Mouse (Mus musculus): ENCODE data around the gene Uba2. TPM values are rescaled to one million over a fixed set of nuclear protein-coding genes. Genes with fewer than 3 reads are reported as not detected.
A peak's percentile ranks its signal among the peaks of the same experiment; 100 is the strongest.
"Not testable (repeated sequence)": the region's sequence is repeated elsewhere in the genome, so short reads cannot be mapped to it uniquely, and the experiment has no call there.

Gene Uba2
- polyA plus RNA-seq, 1 experiment from 2014 or later = 128 TPM

DNA sequence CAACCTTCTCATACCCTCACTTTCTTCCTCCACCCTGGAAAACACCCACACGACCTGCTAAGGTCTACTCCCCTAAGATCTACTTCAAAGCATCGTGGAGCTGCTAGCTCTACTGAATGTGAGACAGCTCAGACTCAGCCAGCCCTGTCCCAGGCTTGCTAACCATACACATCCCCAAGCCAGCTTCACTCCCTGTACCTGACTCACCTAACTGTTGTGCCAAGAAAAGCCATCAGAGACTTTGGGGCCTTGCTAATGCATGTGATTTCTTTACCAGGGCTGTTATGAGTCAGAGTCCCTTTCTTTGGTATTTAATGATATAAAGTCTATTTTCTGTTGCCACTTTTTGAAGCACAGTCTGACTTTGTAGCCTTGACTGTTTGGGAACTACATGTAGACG lies 38.3 kb downstream of the Uba2 start:
- Histone ChIP-seq H3K36me3 (ENCODE audit: control insufficient read depth, insufficient read depth, low read length) (peaks cover 4% of the 10 kb centered on the region; the same call in 1 of the 2 replicates), H3K4me1 (ENCODE audit: control insufficient read depth, insufficient read depth, low read length) (peaks cover 9% of the 10 kb centered on the region), H3K4me2 (peak overlapping the region; percentile 73), H3K9me3 (replicated peaks; ENCODE audit: control insufficient read depth, low read length) (peaks cover 5% of the 10 kb centered on the region; the same call in 1 of the 2 replicates), H3K27ac (ENCODE audit: low read depth, low read length) (no peak overlapping the region), H3K27me3 (ENCODE audit: control insufficient read depth, insufficient read depth, low read length) (no peaks in the 10 kb centered on the region), H3K9ac (ENCODE audit: low read depth, low read length) (no peak overlapping the region), H3K4me3 (ENCODE audit: low read depth, low read length) (no peak overlapping the region)
- no peak for ATAC-seq (replicated peaks; ENCODE audit: insufficient number of reproducible peaks, low FRiP score, low TSS enrichment)
- 61% methylated on average over 3 of the region's 3 CpGs for WGBS (ENCODE audit: insufficient replicate concordance)

DNA sequence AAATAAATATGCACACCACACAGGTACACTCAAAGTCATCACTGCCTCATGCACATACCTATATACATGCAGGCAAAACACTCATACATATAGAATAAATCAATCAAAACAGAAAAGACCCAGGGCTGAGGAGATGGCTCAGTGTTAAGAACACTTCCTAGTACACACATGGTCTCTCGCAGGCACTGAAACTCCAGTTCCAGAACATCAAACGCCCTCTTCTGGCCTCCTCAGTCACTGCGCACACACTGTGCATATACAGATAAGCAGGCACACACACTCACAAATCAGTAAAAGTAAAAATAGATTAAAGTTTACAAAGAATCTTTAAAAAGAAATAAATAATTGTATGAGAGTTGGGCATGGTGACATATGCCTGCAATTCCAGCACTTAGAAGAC lies 43.1 kb downstream of the Uba2 start:
- 82% methylated on average over 3 of the region's 3 CpGs for WGBS (ENCODE audit: insufficient replicate concordance)
- H3K4me2 ChIP-seq = no peak overlapping the region
- H3K27ac ChIP-seq (ENCODE audit: low read depth, low read length) = peak overlapping the region; percentile 41; the same call in 1 of the 2 replicates
- H3K9me3 ChIP-seq (replicated peaks; ENCODE audit: control insufficient read depth, low read length) = peaks cover 5% of the 10 kb centered on the region; the same call in 1 of the 2 replicates
- no peak overlapping the region for H3K9ac ChIP-seq (ENCODE audit: low read depth, low read length)
- H3K27me3 ChIP-seq (ENCODE audit: control insufficient read depth, insufficient read depth, low read length) = no peaks in the 10 kb centered on the region
- peaks cover 11% of the 10 kb centered on the region for H3K36me3 ChIP-seq (ENCODE audit: control insufficient read depth, insufficient read depth, low read length)
- no peaks in the 10 kb centered on the region for H3K4me1 ChIP-seq (ENCODE audit: control insufficient read depth, insufficient read depth, low read length)
- H3K4me3 ChIP-seq (ENCODE audit: low read depth, low read length) = no peak overlapping the region
- ATAC-seq (replicated peaks; ENCODE audit: insufficient number of reproducible peaks, low FRiP score, low TSS enrichment) = no peak

DNA sequence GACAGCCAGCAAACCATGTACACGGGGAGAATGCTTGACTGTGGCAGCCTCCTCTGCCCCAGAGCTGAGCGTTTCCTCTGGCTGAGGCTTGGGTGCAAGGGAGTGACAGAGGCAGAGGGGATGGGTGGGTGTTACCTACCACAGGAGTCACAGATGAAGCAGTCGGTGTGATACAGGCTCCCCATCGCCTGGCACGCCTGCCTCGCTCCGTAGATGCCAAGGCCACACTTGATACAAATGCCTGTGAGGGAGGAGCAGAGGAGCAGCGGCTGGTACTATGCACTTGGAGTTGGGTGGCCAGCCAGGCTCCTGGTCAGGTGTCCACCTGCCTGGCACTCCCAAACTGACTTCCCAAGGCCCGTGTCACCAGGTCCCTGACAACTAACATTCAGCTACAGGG lies 44.1 kb downstream of the Uba2 start:
- H3K4me2 ChIP-seq = no peak overlapping the region
- ATAC-seq (replicated peaks; ENCODE audit: insufficient number of reproducible peaks, low FRiP score, low TSS enrichment) = no peak
- H3K27ac ChIP-seq (ENCODE audit: low read depth, low read length) = 0 out of 2 replicates have a peak overlapping the region, but pooled peaks have one; percentile 41
- H3K9me3 ChIP-seq (replicated peaks; ENCODE audit: control insufficient read depth, low read length) = peaks cover 5% of the 10 kb centered on the region; the same call in 1 of the 2 replicates
- no peak overlapping the region for H3K4me3 ChIP-seq (ENCODE audit: low read depth, low read length)
- H3K36me3 ChIP-seq (ENCODE audit: control insufficient read depth, insufficient read depth, low read length) = peaks cover 11% of the 10 kb centered on the region
- H3K4me1 ChIP-seq (ENCODE audit: control insufficient read depth, insufficient read depth, low read length) = no peaks in the 10 kb centered on the region
- WGBS (ENCODE audit: insufficient replicate concordance) = 91% methylated on average over 9 of the region's 9 CpGs
- no peaks in the 10 kb centered on the region for H3K27me3 ChIP-seq (ENCODE audit: control insufficient read depth, insufficient read depth, low read length)
- H3K9ac ChIP-seq (ENCODE audit: low read depth, low read length) = no peak overlapping the region

DNA sequence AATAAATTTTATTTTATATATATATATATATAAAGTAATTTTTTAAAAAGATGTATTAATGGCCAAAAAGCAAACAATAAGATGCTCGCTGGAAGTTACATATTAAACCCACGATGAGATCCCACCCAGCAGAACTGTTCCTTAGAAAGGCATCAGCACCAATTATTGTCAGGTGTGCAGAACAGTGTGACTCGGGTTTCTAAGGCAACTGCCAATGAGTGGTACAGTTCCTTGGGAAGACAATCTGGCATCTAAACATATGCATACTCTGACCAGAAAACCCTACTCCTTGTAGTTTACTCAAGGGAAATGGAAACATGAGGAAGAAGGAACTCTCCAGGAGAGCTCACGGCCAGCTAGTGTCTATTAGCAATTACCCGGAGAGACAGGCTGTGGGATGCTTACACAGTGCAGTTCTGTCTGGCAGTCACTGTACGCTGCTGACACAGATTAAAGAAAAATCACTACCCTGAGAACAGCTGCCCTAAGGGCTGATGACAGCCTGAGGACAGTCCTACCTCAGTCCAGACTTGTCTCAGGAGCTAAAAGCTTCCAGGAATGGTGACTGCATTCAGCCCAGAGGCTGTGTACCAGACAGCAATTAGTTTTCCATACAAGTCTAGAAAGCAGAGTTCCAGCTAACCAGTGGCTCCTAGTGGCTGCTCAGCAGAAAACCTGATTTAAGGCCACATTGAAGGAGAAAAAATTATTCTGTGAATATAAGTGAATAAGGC lies 46.2 kb downstream of the Uba2 start:
- Histone ChIP-seq H3K4me1 (ENCODE audit: control insufficient read depth, insufficient read depth, low read length) (no peaks in the 10 kb centered on the region), H3K36me3 (ENCODE audit: control insufficient read depth, insufficient read depth, low read length) (peaks cover 11% of the 10 kb centered on the region), H3K9me3 (replicated peaks; ENCODE audit: control insufficient read depth, low read length) (peaks cover 5% of the 10 kb centered on the region; the same call in 1 of the 2 replicates), H3K4me3 (ENCODE audit: low read depth, low read length) (no peak overlapping the region), H3K27me3 (ENCODE audit: control insufficient read depth, insufficient read depth, low read length) (no peaks in the 10 kb centered on the region), H3K4me2 (no peak overlapping the region), H3K9ac (ENCODE audit: low read depth, low read length) (no peak overlapping the region), H3K27ac (ENCODE audit: low read depth, low read length) (no peak overlapping the region)
- WGBS (ENCODE audit: insufficient replicate concordance) = 80% methylated on average over 6 of the region's 6 CpGs
- no peak for ATAC-seq (replicated peaks; ENCODE audit: insufficient number of reproducible peaks, low FRiP score, low TSS enrichment)

DNA sequence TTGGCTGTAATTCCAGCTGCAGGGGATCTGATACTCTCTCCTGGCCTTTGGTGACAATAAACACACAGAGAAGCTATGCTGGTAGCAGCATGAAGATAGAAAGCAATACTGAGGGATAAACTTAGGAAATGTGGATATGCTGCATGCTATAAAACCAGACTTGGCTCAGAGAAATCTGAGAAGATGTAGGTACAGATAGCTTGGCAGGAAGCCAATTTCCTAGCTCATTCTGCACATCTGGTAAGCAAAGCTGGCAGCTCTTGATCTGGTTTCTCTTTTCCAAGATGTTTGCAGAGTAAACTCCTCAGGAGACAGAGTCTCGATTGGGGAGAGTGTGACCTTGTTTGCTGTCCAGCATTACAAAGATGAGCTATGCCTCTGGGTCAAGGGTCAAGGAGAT lies 48.8 kb downstream of the Uba2 start:
- H3K36me3 ChIP-seq (ENCODE audit: control insufficient read depth, insufficient read depth, low read length) = peaks cover 18% of the 10 kb centered on the region
- ATAC-seq (replicated peaks; ENCODE audit: insufficient number of reproducible peaks, low FRiP score, low TSS enrichment) = not testable (repeated sequence)
- 52% methylated on average over 1 of the region's 1 CpGs for WGBS (ENCODE audit: insufficient replicate concordance)

DNA sequence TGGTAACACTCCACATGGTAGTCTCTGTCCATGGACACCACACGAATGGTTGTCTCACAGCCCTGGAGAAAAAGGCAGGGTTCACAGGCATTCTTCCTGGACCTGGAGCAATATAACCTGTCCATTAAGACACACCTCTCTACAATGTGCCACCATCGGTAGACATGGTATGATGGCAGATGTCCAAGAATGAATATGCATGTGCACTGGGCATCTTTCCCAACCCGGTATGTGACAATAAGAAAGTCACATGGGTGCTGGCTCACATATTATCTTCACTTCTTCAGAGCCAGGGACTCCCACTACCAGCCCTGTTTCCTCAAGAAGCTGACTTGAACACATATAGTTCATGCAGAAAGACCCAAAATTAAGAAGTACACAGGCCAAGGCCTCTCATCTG lies 52.8 kb downstream of the Uba2 start:
- Histone ChIP-seq H3K4me1 (ENCODE audit: control insufficient read depth, insufficient read depth, low read length) (no peaks in the 10 kb centered on the region), H3K4me3 (ENCODE audit: low read depth, low read length) (no peak overlapping the region), H3K4me2 (no peak overlapping the region), H3K27me3 (ENCODE audit: control insufficient read depth, insufficient read depth, low read length) (no peaks in the 10 kb centered on the region), H3K27ac (ENCODE audit: low read depth, low read length) (no peak overlapping the region), H3K9me3 (replicated peaks; ENCODE audit: control insufficient read depth, low read length) (no peaks in the 10 kb centered on the region), H3K36me3 (ENCODE audit: control insufficient read depth, insufficient read depth, low read length) (peaks cover 27% of the 10 kb centered on the region), H3K9ac (ENCODE audit: low read depth, low read length) (no peak overlapping the region)
- ATAC-seq (replicated peaks; ENCODE audit: insufficient number of reproducible peaks, low FRiP score, low TSS enrichment) = no peak
- WGBS (ENCODE audit: insufficient replicate concordance) = 86% methylated on average over 3 of the region's 3 CpGs

More for the DNA sequence above, 48.8 kb downstream of the Uba2 start:
- not testable (repeated sequence) for H3K4me3 ChIP-seq (ENCODE audit: low read depth, low read length); H3K27me3 ChIP-seq (ENCODE audit: control insufficient read depth, insufficient read depth, low read length); H3K9me3 ChIP-seq (replicated peaks; ENCODE audit: control insufficient read depth, low read length); H3K4me2 ChIP-seq; H3K9ac ChIP-seq (ENCODE audit: low read depth, low read length); H3K27ac ChIP-seq (ENCODE audit: low read depth, low read length); H3K4me1 ChIP-seq (ENCODE audit: control insufficient read depth, insufficient read depth, low read length)

DNA sequence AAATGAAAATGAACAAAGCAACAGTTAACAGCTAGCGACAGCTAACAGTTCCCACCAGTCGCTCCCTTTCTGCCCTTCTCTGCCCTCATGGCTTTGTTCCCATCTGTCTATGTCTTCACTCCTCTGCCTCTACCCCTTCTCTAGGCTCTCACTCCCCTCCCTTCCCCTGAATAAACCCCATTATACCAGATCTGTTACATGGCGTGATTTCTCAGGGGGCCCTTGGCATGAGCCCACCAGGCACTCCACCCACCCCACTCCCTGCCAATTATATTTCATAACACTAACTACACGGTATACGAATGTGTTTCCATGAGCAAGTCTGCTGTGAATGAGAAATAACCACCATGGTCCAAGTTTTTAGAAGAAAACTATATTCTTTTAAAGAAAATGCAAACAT lies 60.2 kb downstream of the Uba2 start:
- 84% methylated on average over 5 of the region's 5 CpGs for WGBS (ENCODE audit: insufficient replicate concordance)
- ATAC-seq (replicated peaks; ENCODE audit: insufficient number of reproducible peaks, low FRiP score, low TSS enrichment) = no peak

DNA sequence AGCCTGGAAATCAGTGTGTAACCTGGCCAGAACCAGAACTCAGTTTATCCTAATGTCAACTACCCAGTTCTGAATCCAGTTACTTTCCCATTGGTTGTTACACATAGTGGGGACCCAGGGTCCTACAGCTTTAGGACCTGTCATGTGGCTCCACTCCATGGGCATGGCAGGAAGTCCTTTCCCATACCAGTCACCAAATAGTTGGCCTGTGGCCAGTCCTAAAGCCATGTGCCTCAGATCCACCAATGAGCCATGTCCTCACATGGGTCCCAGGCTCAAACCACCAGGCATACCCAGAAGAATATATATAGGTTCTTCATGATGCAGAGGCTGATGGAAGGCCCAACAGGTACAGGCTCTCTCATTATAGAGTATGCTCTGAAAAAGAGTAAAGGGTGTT lies 68.1 kb downstream of the Uba2 start:
- Histone ChIP-seq H3K4me2 (no peak overlapping the region), H3K9ac (ENCODE audit: low read depth, low read length) (no peak overlapping the region), H3K4me3 (ENCODE audit: low read depth, low read length) (no peak overlapping the region), H3K36me3 (ENCODE audit: control insufficient read depth, insufficient read depth, low read length) (no peaks in the 10 kb centered on the region), H3K9me3 (replicated peaks; ENCODE audit: control insufficient read depth, low read length) (peaks cover 3% of the 10 kb centered on the region; the same call in 1 of the 2 replicates), H3K27me3 (ENCODE audit: control insufficient read depth, insufficient read depth, low read length) (no peaks in the 10 kb centered on the region), H3K27ac (ENCODE audit: low read depth, low read length) (no peak overlapping the region), H3K4me1 (ENCODE audit: control insufficient read depth, insufficient read depth, low read length) (no peaks in the 10 kb centered on the region)
- ATAC-seq (replicated peaks; ENCODE audit: insufficient number of reproducible peaks, low FRiP score, low TSS enrichment) = no peak

More for the DNA sequence above, 60.2 kb downstream of the Uba2 start:
- no peak overlapping the region for H3K4me2 ChIP-seq
- H3K9me3 ChIP-seq (replicated peaks; ENCODE audit: control insufficient read depth, low read length) = no peaks in the 10 kb centered on the region
- no peaks in the 10 kb centered on the region for H3K4me1 ChIP-seq (ENCODE audit: control insufficient read depth, insufficient read depth, low read length)
- H3K27ac ChIP-seq (ENCODE audit: low read depth, low read length) = no peak overlapping the region
- H3K36me3 ChIP-seq (ENCODE audit: control insufficient read depth, insufficient read depth, low read length) = peaks cover 12% of the 10 kb centered on the region
- H3K4me3 ChIP-seq (ENCODE audit: low read depth, low read length) = no peak overlapping the region
- H3K27me3 ChIP-seq (ENCODE audit: control insufficient read depth, insufficient read depth, low read length) = no peaks in the 10 kb centered on the region
- H3K9ac ChIP-seq (ENCODE audit: low read depth, low read length) = no peak overlapping the region

DNA sequence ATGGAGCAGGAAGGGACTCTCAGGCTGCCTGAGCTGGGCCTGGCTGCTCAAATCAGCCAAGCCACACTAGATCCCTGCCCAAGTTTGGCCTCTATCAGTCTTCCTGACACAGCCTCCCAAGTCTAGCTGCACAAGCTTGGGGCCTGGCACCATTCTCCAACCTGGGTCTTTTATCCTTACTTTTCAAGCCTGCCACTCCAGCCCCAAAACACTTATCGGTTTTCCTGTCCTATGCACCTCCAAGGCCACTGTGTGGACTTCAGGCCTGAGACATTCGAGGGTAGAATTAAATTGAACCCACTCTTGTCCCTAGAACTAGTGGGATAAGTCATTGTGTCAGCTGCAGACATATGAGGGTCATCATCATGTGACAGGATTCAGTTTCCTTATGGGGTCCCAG lies 69.4 kb downstream of the Uba2 start:
- Histone ChIP-seq H3K27me3 (ENCODE audit: control insufficient read depth, insufficient read depth, low read length) (no peaks in the 10 kb centered on the region), H3K4me1 (ENCODE audit: control insufficient read depth, insufficient read depth, low read length) (no peaks in the 10 kb centered on the region), H3K4me2 (no peak overlapping the region), H3K27ac (ENCODE audit: low read depth, low read length) (no peak overlapping the region), H3K36me3 (ENCODE audit: control insufficient read depth, insufficient read depth, low read length) (no peaks in the 10 kb centered on the region), H3K9ac (ENCODE audit: low read depth, low read length) (no peak overlapping the region), H3K4me3 (ENCODE audit: low read depth, low read length) (no peak overlapping the region), H3K9me3 (replicated peaks; ENCODE audit: control insufficient read depth, low read length) (peaks cover 7% of the 10 kb centered on the region)
- no peak for ATAC-seq (replicated peaks; ENCODE audit: insufficient number of reproducible peaks, low FRiP score, low TSS enrichment)
- 72% methylated on average over 2 of the region's 2 CpGs for WGBS (ENCODE audit: insufficient replicate concordance)

Measured in heart, embryonic 11.5 days (tissue).